Mouse (Mus musculus) embryo, embryonic 11 days (tissue): ENCODE data around the gene Dact2.

ENCODE experiments used
- DNase-seq: peaks from one replicate; pipeline ENCODE4 v3.0.0-alpha.2; 2015

Gene Dact2

DNA sequence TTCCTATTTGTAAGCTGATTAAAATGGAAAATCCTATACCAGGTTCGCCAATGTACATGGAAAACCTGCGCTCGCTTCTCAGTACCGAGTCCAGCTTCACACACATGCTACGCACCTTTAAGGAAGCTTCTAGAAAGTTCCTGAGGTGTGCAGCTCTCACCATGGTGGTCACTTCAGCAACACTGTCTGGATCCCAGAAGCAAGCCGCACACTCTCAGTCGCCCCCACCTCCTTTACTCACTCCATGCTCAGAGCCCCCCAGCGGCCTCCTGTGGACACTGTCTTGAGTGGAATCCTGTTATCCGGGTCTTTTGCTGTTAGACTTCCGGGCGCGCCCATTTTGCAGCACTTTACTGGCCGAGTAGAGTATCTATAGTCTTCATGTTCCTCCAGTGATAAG lies at the start of gene Dact2:
TSS of gene Dact2 (minus strand) at position 244 of the 400 bp plus-strand sequence.
- DNase-seq = peak; percentile 46

DNA sequence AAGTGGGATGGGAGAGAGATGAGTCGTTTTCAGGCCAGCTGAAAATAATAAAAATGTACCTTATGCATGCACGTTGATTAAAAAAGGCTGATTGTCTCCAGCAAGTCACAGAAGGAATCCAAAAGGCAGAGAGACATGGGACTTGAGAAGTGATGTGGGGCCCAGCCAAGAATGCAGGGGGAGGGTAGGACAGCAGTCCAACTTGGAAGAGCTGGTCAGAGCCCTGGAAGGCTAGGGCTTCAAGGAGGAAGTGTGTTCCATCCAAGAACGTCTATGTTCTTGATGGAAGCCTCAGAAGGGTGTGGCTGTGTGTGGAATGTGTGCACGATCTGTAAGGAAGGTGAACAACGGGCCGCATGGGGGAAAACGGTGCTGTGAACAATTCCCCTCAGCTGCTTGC lies 48.4 kb upstream of the Dact2 start:
- no peak for DNase-seq

DNA sequence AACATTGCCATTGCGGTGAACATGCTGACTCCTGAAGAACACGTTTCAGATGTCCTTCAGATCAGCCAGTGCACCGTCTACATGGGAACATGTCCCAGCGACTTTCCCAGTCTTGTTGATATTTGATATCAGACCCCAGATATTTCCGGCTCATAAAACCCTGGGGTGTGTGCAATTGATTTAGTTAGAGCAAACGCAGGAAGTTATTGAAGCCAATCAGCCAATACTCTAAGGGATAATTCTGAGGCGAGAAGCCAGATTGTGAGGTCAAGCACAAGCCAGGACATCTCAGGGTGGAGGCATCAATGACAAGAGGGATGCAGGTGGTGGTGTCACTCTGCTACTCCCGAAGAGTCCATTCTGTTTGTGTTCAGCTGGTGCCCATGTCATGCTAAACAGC lies 46.3 kb upstream of the Dact2 start:
- no peak for DNase-seq

DNA sequence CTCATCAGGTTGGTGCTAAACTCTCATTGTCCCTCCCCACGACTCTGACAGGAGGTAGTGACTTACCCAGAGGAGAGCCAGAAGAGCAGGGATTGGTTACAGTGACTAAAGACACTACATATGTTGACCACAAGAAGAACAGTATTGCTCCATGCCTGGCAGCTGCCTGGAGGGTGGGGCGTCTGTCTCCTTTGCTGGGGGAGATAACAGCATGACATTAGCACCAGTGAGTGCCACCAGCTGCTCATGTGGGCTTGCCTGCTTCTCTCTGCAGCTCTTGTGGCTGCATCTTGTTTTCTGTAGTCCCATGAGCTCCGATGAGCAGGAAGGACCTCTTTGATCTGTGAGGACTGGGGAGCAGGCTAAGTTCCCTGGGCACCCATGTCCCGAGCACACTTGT lies 45.5 kb upstream of the Dact2 start:
- no peak for DNase-seq

DNA sequence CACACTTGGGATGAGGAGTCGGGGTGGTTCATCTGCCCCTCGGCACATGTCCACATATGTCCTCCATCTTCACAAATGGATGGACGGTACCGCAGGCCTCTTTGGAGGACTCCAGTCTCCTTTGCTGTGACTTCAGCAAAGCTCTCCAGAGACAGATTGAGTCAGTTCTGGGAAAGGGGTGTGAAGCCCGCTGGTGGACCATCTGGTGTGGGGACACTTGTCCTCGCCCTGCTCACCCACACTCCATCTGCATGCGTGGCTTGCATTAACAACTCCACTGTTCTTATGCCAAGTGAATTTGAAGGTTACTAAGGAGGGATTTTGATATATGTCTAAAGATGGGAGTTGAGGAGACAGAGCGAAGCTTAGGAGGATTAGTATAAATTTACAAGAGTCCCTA lies 43.8 kb upstream of the Dact2 start:
- DNase-seq = no peak

DNA sequence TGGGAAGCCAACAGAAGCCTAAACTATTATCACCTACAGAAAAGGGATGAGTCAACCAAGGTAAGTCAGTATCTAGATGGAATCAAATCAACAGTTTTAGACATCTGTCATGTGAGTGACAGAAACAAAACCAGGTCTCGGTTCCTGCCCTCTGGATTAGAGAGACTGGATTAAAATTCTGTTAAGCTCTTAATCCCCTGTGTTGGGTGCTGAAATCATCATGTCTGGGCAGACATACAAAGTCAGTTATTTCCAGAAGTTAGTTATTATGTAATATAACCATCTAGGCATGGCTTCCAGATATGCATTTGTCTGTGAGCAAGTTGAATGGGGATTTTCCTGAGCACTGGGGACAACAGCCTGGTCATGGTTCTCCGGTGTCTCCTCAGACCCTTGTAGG lies 42.2 kb upstream of the Dact2 start:
- DNase-seq = no peak

DNA sequence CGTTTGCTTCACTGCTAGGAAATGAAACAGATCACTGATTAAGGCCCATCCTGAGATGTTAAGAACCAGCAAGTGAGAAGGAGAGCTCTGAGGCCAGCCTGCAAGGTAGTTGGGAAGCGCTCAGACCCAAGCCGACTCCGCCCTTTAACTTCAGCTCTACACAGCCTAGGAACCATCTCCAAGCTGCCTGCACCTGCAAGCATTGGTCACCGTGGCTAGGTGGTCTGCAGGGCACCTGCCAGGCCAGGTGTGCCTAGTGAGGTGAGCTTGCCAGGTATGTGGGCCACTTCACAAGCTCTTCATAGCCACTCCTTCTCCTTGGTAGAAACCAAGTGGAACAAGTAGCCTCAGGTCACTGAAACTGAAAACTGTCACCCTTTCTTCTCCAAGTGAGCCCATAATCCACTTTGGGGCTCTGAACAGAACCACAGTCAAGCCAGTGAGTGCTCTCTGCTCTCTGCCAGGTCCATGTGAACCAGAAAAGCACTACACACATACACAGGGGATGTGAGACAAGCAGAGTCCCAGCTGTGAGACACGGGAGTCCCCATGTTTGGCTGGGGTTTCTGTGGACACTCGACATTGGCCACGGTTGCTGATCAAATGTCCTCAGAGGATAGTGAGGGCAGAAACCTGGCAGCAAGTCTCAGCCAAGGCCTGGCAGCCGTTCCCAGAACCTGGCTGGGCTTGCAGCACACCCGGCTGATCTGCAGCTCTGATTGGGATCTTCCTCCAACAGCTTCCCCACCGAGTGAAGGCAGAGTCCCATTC lies 40.3 kb upstream of the Dact2 start:
- no peak for DNase-seq

DNA sequence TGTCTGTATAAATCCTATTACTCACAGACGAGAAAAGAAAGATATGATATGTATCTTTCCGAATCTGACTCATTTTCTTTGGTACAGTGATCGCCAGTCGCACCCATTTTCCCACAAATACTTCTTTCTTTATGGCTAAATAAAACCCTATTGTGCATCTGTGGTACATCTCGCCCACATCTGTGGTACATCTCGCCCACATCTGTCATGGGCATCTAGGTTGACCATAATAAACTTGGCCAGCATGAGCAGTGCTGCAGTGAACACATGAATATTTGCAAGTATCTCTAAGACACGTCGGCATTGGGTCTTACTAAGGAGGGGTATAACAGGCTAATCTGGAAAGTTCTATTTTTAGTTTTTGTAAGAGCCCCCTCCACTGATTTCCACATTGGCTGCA lies 38.5 kb upstream of the Dact2 start:
- DNase-seq = no peak

DNA sequence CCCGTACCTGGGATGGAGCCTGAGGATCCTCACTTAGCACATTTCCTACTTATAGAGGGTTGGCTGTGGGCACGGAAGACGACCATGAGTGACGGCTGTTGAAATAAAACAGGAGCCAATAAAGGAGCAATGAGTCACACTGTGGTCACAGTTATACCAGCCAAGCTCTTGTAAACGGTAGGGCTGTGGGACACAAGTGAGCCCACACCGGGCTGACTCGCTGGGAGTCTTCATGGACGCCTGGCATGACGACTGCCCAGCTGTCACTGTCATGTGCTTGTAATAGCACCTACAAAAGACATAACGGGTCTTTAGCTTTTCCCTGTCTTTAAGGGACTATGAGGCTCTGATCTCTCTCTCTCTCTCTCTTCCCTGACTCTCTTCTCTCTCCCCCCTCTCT lies 35.9 kb upstream of the Dact2 start:
- no peak for DNase-seq

DNA sequence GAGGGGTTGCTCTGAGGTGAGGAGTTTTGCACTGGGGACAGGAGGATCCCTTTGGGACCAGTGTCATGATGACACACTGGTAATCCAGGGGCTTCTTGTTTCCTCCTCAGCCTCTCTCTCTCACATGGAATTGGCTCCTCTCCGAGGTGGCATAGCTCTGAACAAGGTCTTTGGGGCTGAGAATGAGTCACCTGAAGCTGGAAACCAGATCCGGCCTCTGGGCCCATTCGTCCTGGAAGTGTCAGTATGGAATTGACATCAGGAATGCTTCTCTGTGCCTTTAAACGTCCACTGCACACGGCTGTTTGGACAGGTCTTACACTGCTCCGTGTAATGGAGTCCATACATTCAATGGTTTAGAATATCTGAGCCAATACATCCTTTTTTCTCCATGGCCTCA lies 33.0 kb upstream of the Dact2 start:
- DNase-seq = no peak

DNA sequence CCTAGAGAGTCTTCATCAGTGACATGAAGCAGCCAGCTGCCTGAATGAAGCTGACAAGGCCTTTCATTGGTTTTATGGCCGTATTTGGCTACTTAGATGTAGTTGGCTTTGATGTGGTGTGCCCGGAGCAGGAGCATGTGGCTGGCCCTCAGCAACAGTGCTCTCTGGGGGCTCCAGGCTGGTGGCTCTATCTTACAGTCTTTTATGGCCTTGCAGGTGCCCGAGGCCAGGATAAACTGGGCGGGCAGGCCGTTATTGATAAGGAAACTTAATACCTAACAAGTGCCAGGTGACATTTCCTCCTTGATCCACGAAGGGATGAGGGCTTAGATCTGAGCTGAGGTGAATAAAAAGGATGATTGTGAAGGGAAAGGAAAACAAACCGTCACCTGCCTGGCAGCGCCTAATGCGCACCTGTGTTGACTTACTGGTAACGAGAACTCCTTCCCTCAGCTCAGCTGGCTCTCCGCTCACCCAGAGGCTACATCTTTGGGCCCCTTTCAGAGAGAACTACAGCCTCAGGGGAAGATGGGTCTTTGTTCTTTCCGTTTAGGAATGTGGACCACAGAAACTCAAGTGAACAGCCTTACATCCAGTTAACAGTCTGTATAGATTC lies 30.8 kb upstream of the Dact2 start:
- no peak for DNase-seq

DNA sequence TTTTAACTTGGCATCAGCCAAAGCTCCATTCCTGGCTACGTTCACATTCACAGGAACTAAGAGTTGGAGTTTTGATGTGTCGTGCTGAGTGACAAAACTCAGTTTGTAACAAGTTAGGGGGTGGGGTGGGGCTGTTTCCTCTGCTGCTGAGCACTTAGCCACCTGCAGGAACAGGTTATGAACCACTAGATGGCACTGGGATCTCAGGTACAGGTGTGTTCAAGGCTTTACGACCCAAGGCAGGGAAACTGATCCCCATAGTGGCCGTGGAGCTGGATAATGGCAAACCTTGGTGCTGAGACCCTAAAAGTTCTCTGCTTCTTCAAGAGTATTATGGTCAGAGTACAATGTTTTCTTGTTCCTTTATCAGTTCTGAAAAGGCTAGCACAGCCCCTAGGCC lies 29.6 kb upstream of the Dact2 start:
- no peak for DNase-seq

DNA sequence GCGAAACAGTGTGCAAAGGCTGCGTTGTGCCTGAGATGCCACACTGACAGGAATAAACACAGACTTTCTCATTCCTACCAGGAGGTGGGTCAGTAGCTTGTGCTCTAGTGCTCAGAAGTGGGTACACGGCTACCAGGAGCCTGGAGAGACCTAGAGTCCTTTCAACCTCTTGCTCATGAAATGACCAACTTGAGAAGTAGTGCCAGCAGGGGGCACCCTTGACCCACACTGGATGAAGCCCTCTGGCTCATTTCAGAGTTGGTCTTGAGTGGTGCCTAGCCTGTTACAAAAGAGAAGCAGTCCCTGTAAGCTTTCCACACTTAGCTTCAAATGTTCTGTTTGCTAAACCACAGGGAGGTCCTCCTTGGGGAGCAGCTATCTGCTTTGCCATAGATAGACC lies 28.5 kb upstream of the Dact2 start:
- peak; percentile 90 for DNase-seq

DNA sequence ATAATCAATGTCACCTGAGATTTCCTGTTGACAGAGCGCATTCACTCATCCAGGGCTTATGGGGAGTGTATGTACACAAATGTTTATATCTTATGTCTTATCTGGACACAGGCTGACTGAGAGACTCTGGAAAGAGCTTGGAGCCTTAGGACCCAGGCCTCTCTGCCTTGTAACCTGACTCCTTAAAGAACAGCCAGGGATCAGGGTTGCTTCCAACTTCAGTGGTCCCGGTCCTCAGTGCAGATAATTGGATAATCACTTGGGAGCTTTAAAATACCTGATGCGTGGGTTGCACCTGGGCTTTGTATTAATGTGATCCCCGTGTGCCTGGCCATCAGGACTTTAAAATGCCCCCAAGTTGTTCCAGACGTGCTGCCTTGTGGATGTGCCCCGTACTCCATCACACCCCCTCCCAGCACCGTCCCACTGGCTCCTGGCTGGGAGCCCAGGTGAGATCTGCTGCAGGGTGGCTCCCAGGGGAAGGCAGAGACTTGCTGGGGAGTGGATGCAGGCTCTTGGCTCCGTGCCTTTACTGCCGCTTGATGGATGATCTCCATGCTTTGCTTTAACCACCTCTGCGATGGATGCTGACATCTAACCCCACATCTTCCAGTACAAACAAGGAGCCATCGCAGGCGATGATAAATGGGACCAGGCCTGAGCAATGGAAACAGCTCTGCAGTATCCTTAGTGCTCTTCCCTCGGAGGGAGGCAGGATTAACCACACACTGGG lies 26.8 kb upstream of the Dact2 start:
- peak; percentile 48 for DNase-seq

DNA sequence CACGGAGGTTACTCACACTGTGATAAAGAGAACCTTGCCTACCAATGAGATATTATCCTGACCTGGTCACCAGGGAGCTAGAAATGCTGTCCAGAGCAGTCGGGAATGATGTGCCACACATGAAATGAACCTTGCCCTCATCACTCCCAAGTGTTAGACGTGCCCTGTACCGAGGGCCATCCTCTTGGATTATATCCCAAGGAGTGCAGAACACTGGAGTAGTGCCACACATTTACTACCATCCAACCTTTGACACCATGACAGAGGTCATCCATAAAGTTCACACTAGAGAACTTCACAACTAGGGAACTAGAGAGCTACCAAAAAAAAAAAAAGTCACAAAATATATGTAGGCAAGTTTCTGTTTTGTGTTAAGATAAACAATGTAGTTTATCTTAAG lies 24.3 kb upstream of the Dact2 start:
- DNase-seq = no peak

DNA sequence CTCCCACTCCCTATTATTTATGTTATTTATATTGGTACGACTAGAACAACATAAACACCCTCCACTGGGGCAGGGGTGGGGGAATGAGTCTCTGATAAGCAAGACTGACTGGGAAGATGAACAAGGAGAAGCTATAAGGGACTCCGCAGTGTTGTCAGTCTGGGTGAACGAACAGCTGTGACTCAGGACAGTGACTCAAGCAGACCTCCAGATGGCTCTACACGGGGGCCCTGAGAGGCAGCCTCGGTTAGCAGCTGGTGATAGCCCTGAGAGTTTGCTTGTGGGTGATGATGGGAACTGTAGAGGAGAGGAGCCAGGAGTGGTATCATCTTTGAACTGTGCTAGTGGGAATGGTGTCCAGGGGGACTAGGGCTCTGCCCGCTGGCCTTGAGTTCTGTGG lies 23.5 kb upstream of the Dact2 start:
- no peak for DNase-seq

DNA sequence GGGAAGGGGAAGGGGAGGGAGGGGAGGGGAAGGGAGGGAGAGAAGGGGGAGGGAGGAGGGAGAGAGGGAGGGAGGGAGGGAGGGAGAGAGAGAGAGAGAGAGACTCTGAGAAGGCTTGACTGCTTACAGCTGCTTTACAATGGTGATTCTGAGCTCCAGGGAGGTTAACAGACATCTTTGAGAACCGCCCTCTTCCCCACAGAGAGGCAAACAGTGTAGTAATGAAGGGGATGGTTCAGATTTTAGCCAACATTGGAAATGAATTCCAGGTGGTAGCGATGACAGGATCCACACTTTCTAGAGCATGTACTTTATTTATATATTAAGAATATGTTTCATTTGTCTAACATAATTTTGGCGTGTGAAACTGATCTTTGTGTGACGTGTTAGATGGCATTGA lies 22.7 kb upstream of the Dact2 start:
- no peak for DNase-seq

DNA sequence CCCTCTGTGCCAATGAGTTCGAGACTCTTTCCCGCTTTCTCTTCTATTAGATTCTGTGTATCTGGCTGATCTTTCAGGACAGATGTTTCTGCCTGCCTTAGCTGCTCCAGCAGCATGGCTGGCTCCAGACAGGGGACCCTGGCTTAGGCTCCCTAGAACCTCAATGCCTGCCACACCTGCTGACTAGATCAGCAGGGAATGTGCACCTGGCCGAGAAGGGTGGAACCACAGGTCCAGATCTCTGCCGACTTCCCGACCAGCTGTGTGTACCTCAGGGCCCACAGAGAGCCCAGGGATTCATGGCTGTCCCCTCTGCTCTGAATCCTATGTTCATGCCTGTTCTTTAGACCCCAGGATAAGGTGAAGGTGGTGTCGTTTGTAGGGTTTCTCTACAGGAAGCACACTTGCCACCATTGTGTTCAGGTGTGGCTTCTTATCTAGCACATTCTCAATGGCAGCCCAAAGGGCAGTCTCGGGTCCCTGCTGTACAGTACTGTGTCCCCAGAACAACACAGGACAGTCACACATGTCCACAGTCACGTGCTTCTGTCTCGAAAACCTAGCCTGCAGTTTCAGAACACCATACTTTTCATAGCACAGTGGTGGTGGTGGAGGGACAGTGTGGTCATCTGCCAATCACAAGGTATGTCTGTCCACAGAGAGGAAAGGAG lies 22.0 kb upstream of the Dact2 start:
- DNase-seq = no peak

DNA sequence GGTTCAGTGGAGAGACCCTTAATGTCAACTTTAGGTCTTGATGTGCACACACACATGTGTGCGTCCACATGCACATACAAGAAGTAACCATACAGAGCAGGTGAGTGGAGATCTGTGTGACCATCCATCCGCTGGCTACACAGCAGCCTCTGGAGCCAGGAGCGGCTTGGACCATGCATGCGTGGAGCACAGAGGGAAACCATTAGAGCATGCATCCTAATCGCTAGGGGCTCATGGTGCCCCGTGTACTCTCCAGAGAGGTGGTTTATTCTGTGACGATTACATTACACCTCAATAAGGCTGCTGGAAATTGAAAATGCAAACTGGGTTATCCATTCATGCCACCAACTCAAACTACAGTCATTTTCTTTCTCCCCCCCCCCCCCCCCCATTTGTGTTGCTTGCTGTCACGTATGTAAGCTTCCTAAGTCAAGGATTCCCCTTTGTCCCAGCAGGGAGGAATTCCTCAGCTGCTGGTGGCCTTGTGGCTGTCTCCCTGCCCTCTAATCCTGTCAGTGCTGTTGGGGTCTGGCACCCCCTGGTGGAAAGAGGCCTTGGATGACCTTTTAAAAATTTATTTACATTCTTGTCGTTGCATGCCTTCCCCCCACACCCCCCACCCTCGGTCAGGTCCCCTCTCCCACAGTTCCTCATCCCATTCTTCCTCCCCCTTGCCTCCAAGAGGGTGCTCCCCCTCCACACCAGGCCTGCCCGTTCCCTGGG lies 17.9 kb upstream of the Dact2 start:
- DNase-seq = peak; percentile 48

DNA sequence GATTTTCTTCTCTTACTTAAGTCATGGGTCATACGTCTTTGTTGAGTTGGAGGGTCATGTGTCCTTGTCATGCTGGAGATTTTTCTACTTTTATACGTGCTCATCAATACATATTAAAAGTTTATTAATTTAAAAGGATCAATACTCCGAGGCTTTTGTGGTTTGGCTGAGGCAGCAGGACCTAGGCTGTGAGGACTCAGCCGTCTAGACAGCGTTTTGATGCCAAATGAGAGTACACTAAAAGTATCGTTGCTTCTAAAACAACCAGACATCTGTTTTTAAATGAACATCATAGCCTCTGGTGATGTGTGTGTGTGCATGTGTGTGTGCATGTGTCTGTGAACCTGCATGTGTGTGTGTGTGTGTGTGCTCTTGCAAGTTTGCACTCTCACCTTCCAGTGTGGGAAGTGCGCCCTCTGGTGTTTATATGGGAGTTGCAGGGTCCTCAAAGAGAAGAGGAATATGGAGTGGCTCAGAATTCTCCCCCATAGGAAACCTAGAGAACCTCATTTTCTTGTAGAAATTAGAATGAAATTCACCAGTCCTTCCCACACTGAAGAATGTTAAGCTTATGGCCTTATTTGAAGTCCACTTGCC lies 16.6 kb upstream of the Dact2 start:
- DNase-seq = peak; percentile 84

DNA sequence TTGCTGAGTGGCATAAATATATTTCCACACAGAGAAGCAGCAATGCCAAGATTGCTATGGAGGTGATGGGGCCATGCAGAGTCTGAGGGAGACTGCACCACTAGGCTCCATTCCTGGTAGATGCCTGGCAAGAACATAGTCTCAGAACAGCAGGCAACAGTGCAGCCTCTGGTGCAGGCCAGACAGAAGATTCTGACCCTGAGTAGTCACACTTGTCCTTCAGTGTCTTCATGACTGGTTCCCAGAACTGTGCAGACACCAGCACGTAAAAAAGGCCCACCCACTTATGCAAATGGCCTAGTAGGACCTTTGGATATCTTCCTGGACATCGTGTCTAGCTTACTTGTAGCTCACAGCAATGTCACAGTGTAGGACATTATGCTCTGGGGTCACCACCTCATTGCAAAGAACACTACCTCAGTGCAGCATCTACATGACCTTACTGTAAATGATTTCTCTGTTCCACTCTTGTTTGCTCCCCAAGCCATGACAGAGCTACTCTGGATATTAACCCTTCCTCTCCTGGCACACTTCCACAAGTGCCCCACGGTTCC lies 9.9 kb upstream of the Dact2 start:
- DNase-seq = no peak

DNA sequence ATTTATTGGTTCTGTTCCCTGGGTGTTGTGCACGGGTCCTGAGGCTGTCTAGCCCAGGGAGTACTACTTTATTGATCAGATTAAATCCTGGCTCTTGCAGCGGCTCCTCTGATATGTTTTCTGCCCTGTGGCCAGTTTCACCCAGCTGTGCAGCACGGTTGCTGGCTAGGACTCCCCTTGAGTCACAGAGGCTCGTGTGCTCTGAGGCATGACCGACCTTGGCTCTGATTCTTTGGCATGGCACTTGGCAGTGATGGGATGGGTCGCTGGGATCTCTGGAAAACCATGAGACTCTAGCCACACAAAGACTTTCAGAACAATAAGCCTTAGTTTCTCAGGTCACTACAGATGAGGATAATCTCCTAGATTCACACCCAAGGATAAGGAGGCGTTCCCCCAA lies 8.7 kb upstream of the Dact2 start:
- DNase-seq = no peak
